ENCODE assay signal across 8 mouse cellular contexts in genomic region chr1:181144966-181145365, GRCm38 (mm10). TPM values are rescaled to one million over a fixed set of nuclear protein-coding genes. Genes with fewer than 3 reads are reported as not detected.
DNase-seq lines count a peak whose midpoint lies in the region; ATAC-seq and TF ChIP-seq lines count a peak whose summit lies in the region.

No protein-coding gene starts in this region.

- no peaks in the 10 kb centered on the region for H3K27me3 ChIP-seq in megakaryocyte, embryonic 14.5 days (replicated peaks)
- H3K27me3 ChIP-seq in hindbrain, postnatal 0 days (ENCODE audit: insufficient read depth, low read length), result no peaks in the 10 kb centered on the region
- H3K27me3 ChIP-seq in neural tube, embryonic 12.5 days (replicated peaks), result no peaks in the 10 kb centered on the region

- H3K9me3 ChIP-seq in megakaryocyte, embryonic 14.5 days, result no peaks in the 10 kb centered on the region
- no peaks in the 10 kb centered on the region for H3K9me3 ChIP-seq in hindbrain, postnatal 0 days (ENCODE audit: low read length)
- no peaks in the 10 kb centered on the region for H3K9me3 ChIP-seq in neural tube, embryonic 12.5 days

- intact Hi-C loops in left cerebral cortex, postnatal 25 days (cut with DNase I), result no loop called here

- peaks cover 24% of the 10 kb centered on the region for H3K36me3 ChIP-seq in megakaryocyte, embryonic 14.5 days (replicated peaks; ENCODE audit: low read length)
- peaks cover 4% of the 10 kb centered on the region; the same call in 1 of the 2 replicates for H3K36me3 ChIP-seq in hindbrain, postnatal 0 days (ENCODE audit: insufficient read depth, low read length)
- peaks cover 18% of the 10 kb centered on the region for H3K36me3 ChIP-seq in neural tube, embryonic 12.5 days

- no peak overlapping the region for H3K27ac ChIP-seq in hindbrain, postnatal 0 days
- no peak overlapping the region for H3K27ac ChIP-seq in neural tube, embryonic 12.5 days

- peak overlapping the region; percentile 96 for H3K4me3 ChIP-seq in megakaryocyte, embryonic 14.5 days (replicated peaks)
- peak overlapping the region; percentile 83 for H3K4me3 ChIP-seq in hindbrain, postnatal 0 days (ENCODE audit: low read length)
- H3K4me3 ChIP-seq in neural tube, embryonic 12.5 days, result peak overlapping the region; percentile 80

- DNase-seq in embryo, embryonic 9.5 days (ENCODE audit: extremely low spot score), result peak; percentile 3
- no peak for DNase-seq in hindbrain, postnatal 0 days (ENCODE audit: low spot score)
- DNase-seq in cerebellum, adult 8-10 months, result no peak
- no peak for DNase-seq in left cerebral cortex, postnatal 25 days (ENCODE audit: low spot score in 2 of 2)

- H3K4me2 ChIP-seq in hindbrain, postnatal 0 days (ENCODE audit: low read depth, low read length), result peak overlapping the region; percentile 90
- peak overlapping the region; percentile 64 for H3K4me2 ChIP-seq in neural tube, embryonic 12.5 days (replicated peaks)

- H3K9ac ChIP-seq in hindbrain, postnatal 0 days (replicated peaks; ENCODE audit: low read length), result peak overlapping the region; percentile 75; the same call in 1 of the 2 replicates
- H3K9ac ChIP-seq in neural tube, embryonic 12.5 days, result peak overlapping the region; percentile 76

- H3K4me1 ChIP-seq in megakaryocyte, embryonic 14.5 days, result peaks cover 42% of the 10 kb centered on the region
- no peaks in the 10 kb centered on the region for H3K4me1 ChIP-seq in hindbrain, postnatal 0 days (ENCODE audit: insufficient read depth, low read length)
- H3K4me1 ChIP-seq in neural tube, embryonic 12.5 days, result peaks cover 20% of the 10 kb centered on the region

- whole genome bisulfite sequencing in hindbrain, postnatal 0 days, result 14% methylated on average over 12 of the region's 12 CpGs
- 13% methylated on average over 12 of the region's 12 CpGs for WGBS in neural tube, embryonic 12.5 days

- no peak for TF ChIP-seq CTCF in hindbrain, postnatal 0 days (IDR thresholded peaks at IDR 0.05; ENCODE audit: low read depth)

- ATAC-seq in megakaryocyte, adult 5-6 weeks (ENCODE audit: poor library complexity, severe bottlenecking), result no peak
- no peak for ATAC-seq in hindbrain, postnatal 0 days
- no peak for ATAC-seq in neural tube, embryonic 12.5 days (ENCODE audit: low FRiP score, low read depth)
- no peak for ATAC-seq in megakaryocyte-erythroid progenitor cell, adult 5-6 weeks (replicated peaks; ENCODE audit: low FRiP score, low TSS enrichment, poor library complexity, severe bottlenecking)

RNA-seq across cellular contexts. Expression of gene Cnih4, which starts 0.5 kb away (rescaled TPM):
- 2.6 and 17.4 TPM in 2 replicates for polyA plus RNA-seq in megakaryocyte, embryonic 14.5 days (2012; ENCODE audit: insufficient read depth, low replicate concordance)
- 95.3 and 111 TPM in 2 replicates for total RNA-seq in megakaryocyte, adult 5-6 weeks (2015)
- total RNA-seq in megakaryocyte, adult 5-6 weeks (2017), result 147 and 148 TPM in 2 replicates
- 10.8 and 12.9 TPM in 2 replicates for total RNA-seq in hindbrain, postnatal 0 days (2014; rRNA removed)
- 59.9 and 61.3 TPM in 2 replicates for polyA plus RNA-seq in hindbrain, postnatal 0 days (2015; fragmentation: Nextera tagmentation; extraction: Ambion mirVana)
- polyA plus RNA-seq in neural tube, embryonic 12.5 days (2016; fragmentation: Nextera tagmentation; extraction: Ambion mirVana), result 69.5 and 69.8 TPM in 2 replicates
- total RNA-seq in megakaryocyte-erythroid progenitor cell, adult 5-6 weeks (2014; fragmentation: Nextera tagmentation), result 14.0 and 25.9 TPM in 2 replicates
- 59.7 and 71.2 TPM in 2 replicates for total RNA-seq in megakaryocyte-erythroid progenitor cell, adult 5-6 weeks (2017)
- total RNA-seq in left cerebral cortex, postnatal 25 days (2021), result 10 to 100 TPM; 26.8 to 27.9 TPM

RNA-seq across cellular contexts. Expression of gene Nvl, which starts 1.0 kb away (rescaled TPM):
- polyA plus RNA-seq in megakaryocyte, embryonic 14.5 days (2012; ENCODE audit: insufficient read depth, low replicate concordance), result 2.5 and 4.2 TPM in 2 replicates
- total RNA-seq in megakaryocyte, adult 5-6 weeks (2015), result 19.8 and 22.7 TPM in 2 replicates
- 14.0 and 18.1 TPM in 2 replicates for total RNA-seq in megakaryocyte, adult 5-6 weeks (2017)
- total RNA-seq in hindbrain, postnatal 0 days (2014; rRNA removed), result 18.5 and 24.7 TPM in 2 replicates
- polyA plus RNA-seq in hindbrain, postnatal 0 days (2015; fragmentation: Nextera tagmentation; extraction: Ambion mirVana), result 26.8 and 27.1 TPM in 2 replicates
- polyA plus RNA-seq in neural tube, embryonic 12.5 days (2016; fragmentation: Nextera tagmentation; extraction: Ambion mirVana), result 40.1 and 45.6 TPM in 2 replicates
- total RNA-seq in megakaryocyte-erythroid progenitor cell, adult 5-6 weeks (2014; fragmentation: Nextera tagmentation), result 54.5 and 64.7 TPM in 2 replicates
- 36.3 and 37.0 TPM in 2 replicates for total RNA-seq in megakaryocyte-erythroid progenitor cell, adult 5-6 weeks (2017)
- total RNA-seq in left cerebral cortex, postnatal 25 days (2021), result 10 to 100 TPM; 28.6 to 35.7 TPM
